Mouse (Mus musculus): ENCODE measurements at regions not wholly inside any gene's neighbourhood (a gene's known extent, or its start where the extent isn't known, plus 50 kb on each side); places are given as distances from the start of the nearest gene placed in this dataset.

GRCm38 (mm10) chr1:163575593-163575992 lies 149.4 kb downstream of the Mettl11b start:
- no peak for TF ChIP-seq CTCF (conservative IDR thresholded peaks at IDR 0.05)
- Histone ChIP-seq H3K27ac (no peak overlapping the region), H3K4me3 (no peak overlapping the region)
- no peak for DNase-seq (ENCODE audit: low spot score in 2 of 2)

GRCm38 (mm10) chr1:163574409-163575161 lies 150.4 kb downstream of the Mettl11b start:
- H3K4me3 ChIP-seq = no peak overlapping the region
- no peak for DNase-seq (ENCODE audit: low spot score in 2 of 2)
- H3K27ac ChIP-seq = no peak overlapping the region
- no peak for TF ChIP-seq CTCF (conservative IDR thresholded peaks at IDR 0.05)

- Histone ChIP-seq H3K27ac (no peak overlapping the region), H3K4me3 (no peak overlapping the region)
- no peak for TF ChIP-seq CTCF (conservative IDR thresholded peaks at IDR 0.05)
- no peak for DNase-seq (ENCODE audit: low spot score in 2 of 2)
Observed at GRCm38 (mm10) chr1:163573533-163573932, 151.5 kb downstream of the Mettl11b start.

GRCm38 (mm10) chr1:163563791-163564190 lies 160.3 kb upstream of the Gorab start:
- no peak for DNase-seq (ENCODE audit: low spot score in 2 of 2)
- TF ChIP-seq CTCF (conservative IDR thresholded peaks at IDR 0.05) = no peak
- no peak overlapping the region for H3K27ac ChIP-seq
- no peak overlapping the region for H3K4me3 ChIP-seq

GRCm38 (mm10) chr1:163563064-163563463 lies 159.6 kb upstream of the Gorab start:
- no peak for TF ChIP-seq CTCF (conservative IDR thresholded peaks at IDR 0.05)
- Histone ChIP-seq H3K27ac (no peak overlapping the region), H3K4me3 (no peak overlapping the region)
- DNase-seq (ENCODE audit: low spot score in 2 of 2) = no peak

- Histone ChIP-seq H3K4me3 (no peak overlapping the region), H3K27ac (no peak overlapping the region)
- no peak for TF ChIP-seq CTCF (conservative IDR thresholded peaks at IDR 0.05)
- no peak for DNase-seq (ENCODE audit: low spot score in 2 of 2)
Observed at GRCm38 (mm10) chr1:163562166-163562733, 158.8 kb upstream of the Gorab start.

- DNase-seq (ENCODE audit: low spot score in 2 of 2) = no peak
- H3K4me3 ChIP-seq = no peak overlapping the region
- no peak for TF ChIP-seq CTCF (conservative IDR thresholded peaks at IDR 0.05)
- no peak overlapping the region for H3K27ac ChIP-seq
Observed at GRCm38 (mm10) chr1:163561016-163561415, 157.5 kb upstream of the Gorab start.

- Histone ChIP-seq H3K4me3 (no peak overlapping the region), H3K27ac (no peak overlapping the region)
- DNase-seq (ENCODE audit: low spot score in 2 of 2) = no peak
- TF ChIP-seq CTCF (conservative IDR thresholded peaks at IDR 0.05) = no peak
Observed at GRCm38 (mm10) chr1:163560276-163560943, 156.9 kb upstream of the Gorab start.

GRCm38 (mm10) chr1:163557875-163558274 lies 154.4 kb upstream of the Gorab start:
- H3K4me3 ChIP-seq = no peak overlapping the region
- H3K27ac ChIP-seq = no peak overlapping the region
- no peak for DNase-seq (ENCODE audit: low spot score in 2 of 2)
- no peak for TF ChIP-seq CTCF (conservative IDR thresholded peaks at IDR 0.05)

GRCm38 (mm10) chr1:163555185-163555584 lies 151.7 kb upstream of the Gorab start:
- Histone ChIP-seq H3K4me3 (no peak overlapping the region), H3K27ac (no peak overlapping the region)
- DNase-seq (ENCODE audit: low spot score in 2 of 2) = no peak
- TF ChIP-seq CTCF (conservative IDR thresholded peaks at IDR 0.05) = no peak

GRCm38 (mm10) chr1:163538776-163539492 lies 135.5 kb upstream of the Gorab start:
- Histone ChIP-seq H3K4me3 (no peak overlapping the region), H3K27ac (no peak overlapping the region)
- DNase-seq (ENCODE audit: low spot score in 2 of 2) = no peak
- no peak for TF ChIP-seq CTCF (conservative IDR thresholded peaks at IDR 0.05)

- Histone ChIP-seq H3K27ac (no peak overlapping the region), H3K4me3 (no peak overlapping the region)
- no peak for TF ChIP-seq CTCF (conservative IDR thresholded peaks at IDR 0.05)
- no peak for DNase-seq (ENCODE audit: low spot score in 2 of 2)
Observed at GRCm38 (mm10) chr1:163530563-163530962, 127.1 kb upstream of the Gorab start.

- H3K4me3 ChIP-seq = no peak overlapping the region
- no peak for DNase-seq (ENCODE audit: low spot score in 2 of 2)
- no peak overlapping the region for H3K27ac ChIP-seq
- TF ChIP-seq CTCF (conservative IDR thresholded peaks at IDR 0.05) = no peak
Observed at GRCm38 (mm10) chr1:163517966-163518365, 114.5 kb upstream of the Gorab start.

Measured in layer of hippocampus, adult 2 months (tissue).